Mouse (Mus musculus) liver, postnatal 0 days (tissue): Measurements from ENCODE around the gene Rnf17. TPM values are rescaled to one million over a fixed set of nuclear protein-coding genes. Genes with fewer than 3 reads are reported as not detected.

Experiments
- ATAC-seq: fragments of 200-750 bp; cut with Nextera tagmentation; 2 replicates; pipeline ENCODE4 v1.8.0; 2017; ENCODE audit warnings: mild to moderate bottlenecking, moderate library complexity
- DNase-seq: peaks from one replicate; pipeline ENCODE4 v3.0.0-alpha.2; 2016
- H3K27ac ChIP-seq: fragments of 300-500 bp; sonication (generic); 2 replicates; pipeline ENCODE4 v1.5.1; 2014; ENCODE audit warnings: antibody characterized with exemption, moderate library complexity, mild to moderate bottlenecking, low read depth
- H3K27me3 ChIP-seq: fragments of 300-500 bp; sonication (generic); 2 replicates; pipeline ENCODE4 v1.6.1; 2014; ENCODE audit warnings: low read length, control low read depth, mixed read lengths; ENCODE audit not compliant: insufficient read depth
- H3K36me3 ChIP-seq: fragments of 300-500 bp; sonication (generic); replicated peaks from 2 replicates; pipeline ENCODE4 v1.6.1; 2014; ENCODE audit warnings: mild to moderate bottlenecking, control low read depth, low read length, moderate library complexity, mixed read lengths; ENCODE audit not compliant: insufficient read depth
- H3K4me1 ChIP-seq: fragments of 300-500 bp; sonication (generic); 2 replicates; pipeline ENCODE4 v1.6.1; 2014; ENCODE audit warnings: antibody characterized with exemption, mild to moderate bottlenecking, control low read depth; ENCODE audit not compliant: insufficient read depth
- H3K4me2 ChIP-seq: fragments of 300-500 bp; sonication (generic); 2 replicates; pipeline ENCODE4 v1.6.1; 2014; ENCODE audit warnings: low read depth, mild to moderate bottlenecking, low read length, moderate library complexity, mixed read lengths
- H3K4me3 ChIP-seq: fragments of 300-500 bp; sonication (generic); 2 replicates; pipeline ENCODE4 v1.5.1; 2014; ENCODE audit warnings: low read depth, low read length
- H3K9ac ChIP-seq: fragments of 300-500 bp; sonication (generic); replicated peaks from 2 replicates; pipeline ENCODE4 v1.6.1; 2014; ENCODE audit warnings: mild to moderate bottlenecking, moderate library complexity
- H3K9me3 ChIP-seq: fragments of 300-500 bp; sonication (generic); 2 replicates; pipeline ENCODE4 v1.6.1; 2016; ENCODE audit warnings: mild to moderate bottlenecking, control low read depth, low read length, mixed read lengths
- CTCF ChIP-seq: sonication (generic); IDR thresholded peaks from 2 replicates; pipeline ENCODE4 v1.5.1; 2016; ENCODE audit warnings: antibody characterized with exemption, low read depth
- EP300 ChIP-seq: IDR thresholded peaks from 2 replicates; pipeline ENCODE4 v1.6.1; 2016; ENCODE audit warnings: antibody characterized with exemption, low read depth, mild to moderate bottlenecking
- WGBS: fragments of 180-500 bp; shearing (Covaris S2); extraction: QIAGEN DNeasy Blood & Tissue Kit; methylation state at CpG from one replicate; pipeline ENCODE4 v1.1.7; 2014; ENCODE audit not compliant: insufficient replicate concordance; 5-methylcytosine and 5-hydroxymethylcytosine counted together
- polyA plus RNA-seq: library from polyadenylated mRNA; unstranded; fragments of >200 nt; fragmentation: Nextera tagmentation; extraction: Ambion mirVana; gene quantifications from 2 replicates; pipeline ENCODE4 v1.2.1, GENCODE M21; 2015

The Rnf17 gene
- polyA plus RNA-seq, 1 experiment from 2014 or later, result 0.70 TPM

DNA sequence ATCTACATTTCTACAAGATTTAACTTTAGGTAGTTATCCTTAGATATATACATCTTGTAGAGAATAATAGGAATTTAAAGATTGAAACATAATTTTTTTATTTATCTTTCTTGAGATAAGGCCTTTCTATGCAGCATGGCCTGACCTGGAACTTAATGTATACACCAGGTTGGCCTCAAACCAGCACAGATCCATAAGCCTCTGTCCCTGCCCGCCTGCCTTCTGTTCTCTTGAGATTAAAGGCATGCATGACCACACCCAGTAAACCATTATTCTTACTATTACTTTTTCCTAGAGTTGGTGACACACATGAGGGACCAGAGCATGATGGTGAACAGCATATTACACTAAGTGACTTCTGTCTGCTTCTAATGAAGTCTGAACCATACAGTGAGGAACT lies 60.3 kb downstream of the Rnf17 start:
- Histone ChIP-seq H3K36me3 (no peaks in the 10 kb centered on the region), H3K27ac (no peak overlapping the region), H3K4me1 (no peaks in the 10 kb centered on the region), H3K9ac (no peak overlapping the region), H3K4me3 (no peak overlapping the region), H3K4me2 (no peak overlapping the region), H3K9me3 (no peaks in the 10 kb centered on the region), H3K27me3 (no peaks in the 10 kb centered on the region)
- ATAC-seq (no peak), DNase-seq (no peak)
- TF ChIP-seq EP300, result no peak
- no peak for TF ChIP-seq CTCF
- 71% methylated on average over 1 of the region's 1 CpGs for WGBS

DNA sequence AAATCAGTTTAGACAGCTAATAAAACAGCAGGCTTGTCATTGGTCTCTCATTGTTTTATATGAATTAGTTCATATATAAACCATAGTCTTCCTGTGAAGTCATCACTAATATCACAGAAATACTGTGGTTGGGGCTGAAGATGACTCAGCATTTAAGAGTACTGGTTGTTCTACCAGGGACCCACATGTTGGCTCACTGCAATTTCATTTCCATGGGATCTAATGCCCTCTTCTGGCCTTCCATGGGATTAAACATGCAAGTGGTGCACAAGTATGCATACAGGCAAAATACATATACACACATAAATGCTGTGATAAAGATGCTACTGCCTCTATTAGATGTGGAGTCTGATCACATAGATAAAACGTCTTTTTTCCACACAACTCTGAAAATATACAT lies 65.8 kb downstream of the Rnf17 start:
- ATAC-seq, result no peak
- no peak for DNase-seq
- 49% methylated on average over 1 of the region's 1 CpGs for WGBS

DNA sequence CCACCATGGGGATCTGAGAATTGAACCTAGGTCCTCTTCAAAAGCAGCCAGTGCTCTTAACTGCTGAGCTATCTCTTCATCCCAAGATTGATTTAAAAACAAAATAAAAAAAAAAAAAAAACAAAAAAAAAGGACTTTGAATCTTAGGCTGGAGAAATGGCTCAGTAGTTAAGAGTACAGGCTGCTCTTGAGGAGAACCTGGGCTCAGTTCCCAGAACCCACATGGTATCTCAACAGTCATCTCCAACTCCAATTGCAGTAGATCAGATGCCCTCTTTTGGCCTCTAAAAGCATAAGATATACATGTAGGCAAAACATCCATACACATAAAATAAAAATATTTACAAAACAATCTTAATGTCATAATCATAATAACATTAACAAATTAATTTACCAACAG lies 87.4 kb downstream of the Rnf17 start:
- no peak overlapping the region for H3K4me3 ChIP-seq
- H3K4me2 ChIP-seq, result no peak overlapping the region
- H3K36me3 ChIP-seq, result no peaks in the 10 kb centered on the region
- no peaks in the 10 kb centered on the region for H3K4me1 ChIP-seq
- DNase-seq (no peak), ATAC-seq (no peak)
- H3K9me3 ChIP-seq, result no peaks in the 10 kb centered on the region
- H3K27ac ChIP-seq, result no peak overlapping the region
- no peak for TF ChIP-seq CTCF
- no peaks in the 10 kb centered on the region for H3K27me3 ChIP-seq
- no peak overlapping the region for H3K9ac ChIP-seq

More for the DNA sequence above, 65.8 kb downstream of the Rnf17 start:
- Histone ChIP-seq H3K27me3 (no peaks in the 10 kb centered on the region), H3K9me3 (no peaks in the 10 kb centered on the region), H3K4me2 (no peak overlapping the region), H3K36me3 (no peaks in the 10 kb centered on the region), H3K4me3 (no peak overlapping the region), H3K27ac (no peak overlapping the region), H3K9ac (no peak overlapping the region), H3K4me1 (no peaks in the 10 kb centered on the region)
- TF ChIP-seq EP300, result no peak
- peak; percentile 57 for TF ChIP-seq CTCF

DNA sequence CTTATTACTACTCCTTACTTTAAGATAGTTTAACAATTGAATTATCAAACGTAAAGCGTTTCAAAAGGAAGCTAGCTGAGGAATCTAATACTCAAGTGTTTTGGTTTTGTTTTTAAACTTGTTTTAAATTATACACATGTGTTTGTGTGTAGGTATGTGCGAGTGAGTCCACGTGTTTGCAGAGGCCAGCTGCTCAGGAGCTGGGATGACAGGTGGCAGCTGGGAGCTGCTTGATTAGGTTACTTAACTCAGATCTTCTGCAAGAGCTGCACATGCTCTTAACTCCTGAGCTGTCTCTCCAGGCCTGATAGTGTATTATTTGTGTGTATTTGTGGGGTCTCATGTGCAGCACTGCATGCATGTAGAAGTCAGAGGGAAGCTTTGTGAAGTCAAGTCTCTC lies 100.0 kb downstream of the Rnf17 start:
- no peak overlapping the region for H3K4me2 ChIP-seq
- WGBS, result 70% methylated on average over 4 of the region's 4 CpGs
- H3K9me3 ChIP-seq, result no peaks in the 10 kb centered on the region
- no peak overlapping the region for H3K4me3 ChIP-seq
- H3K9ac ChIP-seq, result no peak overlapping the region
- DNase-seq (no peak), ATAC-seq (no peak)
- H3K27me3 ChIP-seq, result no peaks in the 10 kb centered on the region
- H3K4me1 ChIP-seq, result no peaks in the 10 kb centered on the region
- TF ChIP-seq CTCF, result no peak
- TF ChIP-seq EP300, result no peak
- no peak overlapping the region for H3K27ac ChIP-seq
- H3K36me3 ChIP-seq, result no peaks in the 10 kb centered on the region

DNA sequence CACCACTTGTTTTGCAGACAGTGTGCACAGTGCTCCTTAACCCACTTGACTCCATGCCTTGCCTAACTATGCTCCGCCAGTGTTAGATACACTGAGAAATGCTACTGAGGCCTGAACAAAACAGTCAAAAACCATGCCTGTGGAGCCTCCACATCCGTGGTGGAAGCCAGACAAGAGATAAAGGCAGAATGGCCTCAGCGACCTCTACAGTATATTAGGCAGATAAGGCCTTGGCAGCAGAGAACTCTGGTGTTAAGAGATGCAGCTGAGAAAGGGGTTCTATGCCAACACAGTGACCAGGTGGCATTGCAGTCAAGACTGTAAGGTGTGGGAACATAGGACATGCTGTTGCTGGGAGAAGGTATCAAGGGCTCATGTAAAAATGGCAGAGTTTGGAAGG lies 104.4 kb downstream of the Rnf17 start:
- Histone ChIP-seq H3K27ac (no peak overlapping the region), H3K4me3 (no peak overlapping the region), H3K9ac (no peak overlapping the region), H3K4me1 (no peaks in the 10 kb centered on the region), H3K27me3 (no peaks in the 10 kb centered on the region), H3K9me3 (no peaks in the 10 kb centered on the region), H3K4me2 (no peak overlapping the region), H3K36me3 (no peaks in the 10 kb centered on the region)
- DNase-seq (no peak), ATAC-seq (no peak)
- 48% methylated on average over 3 of the region's 3 CpGs for WGBS
- TF ChIP-seq EP300 (no peak), CTCF (no peak)

DNA sequence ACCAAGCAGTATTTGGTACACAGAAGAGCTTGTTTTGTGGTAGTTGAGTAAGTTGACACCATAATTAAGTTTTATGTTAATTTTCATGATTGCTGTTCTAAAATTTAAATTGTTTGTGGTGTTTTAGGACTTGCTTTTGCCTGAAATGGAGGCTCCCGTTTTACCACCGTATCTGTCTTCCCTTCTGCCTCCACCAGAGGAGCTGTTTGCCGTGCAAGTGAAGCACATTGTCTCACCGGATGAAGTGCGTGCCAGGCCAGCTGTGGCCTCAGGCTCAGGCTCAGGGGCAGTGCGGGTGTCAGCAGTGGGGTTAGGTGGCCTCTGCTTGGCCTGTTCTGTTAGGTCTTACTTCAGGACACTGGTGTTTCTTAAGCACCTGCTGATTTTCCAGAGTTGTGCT lies 109.7 kb downstream of the Rnf17 start:
- 42% methylated on average over 6 of the region's 6 CpGs for WGBS
- DNase-seq (peak; percentile 38), ATAC-seq (peak; percentile 50; the same call in 1 of the 2 replicates)
- Histone ChIP-seq H3K27ac (no peak overlapping the region), H3K36me3 (no peaks in the 10 kb centered on the region), H3K9me3 (no peaks in the 10 kb centered on the region), H3K9ac (no peak overlapping the region), H3K4me1 (no peaks in the 10 kb centered on the region), H3K4me3 (no peak overlapping the region), H3K27me3 (no peaks in the 10 kb centered on the region), H3K4me2 (no peak overlapping the region)
- no peak for TF ChIP-seq EP300
- TF ChIP-seq CTCF, result peak; percentile 65

DNA sequence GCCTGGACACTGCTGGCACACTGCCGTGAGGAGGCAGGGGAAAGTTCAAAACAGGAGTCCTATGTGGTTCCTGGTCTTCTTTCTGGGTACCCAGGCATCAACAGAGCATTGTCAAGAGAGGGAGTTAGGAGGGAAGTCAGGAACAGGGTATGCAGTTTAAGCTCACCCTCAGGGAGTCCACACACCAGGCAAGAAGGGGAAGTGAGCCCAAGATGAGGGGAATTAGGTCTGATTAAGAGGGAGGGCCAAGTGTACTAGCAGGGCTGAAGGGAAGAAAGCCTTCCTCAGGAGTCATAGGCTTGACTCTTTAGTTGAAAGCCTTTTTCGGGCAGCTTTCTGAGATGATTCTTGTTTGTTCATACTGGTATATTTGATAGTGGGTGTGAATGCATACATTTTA lies 112.4 kb downstream of the Rnf17 start:
- TF ChIP-seq EP300 (no peak), CTCF (no peak)
- Histone ChIP-seq H3K27ac (no peak overlapping the region), H3K4me3 (no peak overlapping the region), H3K27me3 (no peaks in the 10 kb centered on the region), H3K4me1 (no peaks in the 10 kb centered on the region), H3K9me3 (no peaks in the 10 kb centered on the region), H3K9ac (no peak overlapping the region), H3K36me3 (no peaks in the 10 kb centered on the region), H3K4me2 (no peak overlapping the region)
- 63% methylated on average over 2 of the region's 2 CpGs for WGBS
- DNase-seq (no peak), ATAC-seq (no peak)
